Mouse (Mus musculus) megakaryocyte, embryonic 14.5 days (primary cell): ENCODE results near the gene 9930111J21Rik2. TPM values are rescaled to one million over a fixed set of nuclear protein-coding genes. Genes with fewer than 3 reads are reported as not detected.
"Not testable (repeated sequence)": the region's sequence is repeated elsewhere in the genome, so short reads cannot be mapped to it uniquely, and the experiment has no call there.

Experiments
- H3K27me3 ChIP-seq: replicated peaks from 2 replicates; pipeline ENCODE3; 2012; ENCODE audit warnings: inconsistent platforms
- H3K36me3 ChIP-seq: replicated peaks from 2 replicates; pipeline ENCODE3; 2012; ENCODE audit warnings: low read length, inconsistent platforms, mixed read lengths
- H3K4me1 ChIP-seq: 2 replicates; pipeline ENCODE4 v1.6.1; 2012; ENCODE audit warnings: inconsistent platforms
- H3K4me3 ChIP-seq: replicated peaks from 2 replicates; pipeline ENCODE3; 2012; ENCODE audit warnings: moderate library complexity, mild to moderate bottlenecking, inconsistent platforms
- H3K9me3 ChIP-seq: 2 replicates; pipeline ENCODE4 v1.6.1; 2012; ENCODE audit warnings: inconsistent platforms
- polyA plus RNA-seq: library from polyadenylated mRNA; stranded (reverse); fragments of >175 nt; gene quantifications from 2 replicates; pipeline ENCODE4 v1.2.3, GENCODE M21; 2012; ENCODE audit warnings: low replicate concordance; ENCODE audit not compliant: insufficient read depth

9930111J21Rik2 gene
- polyA plus RNA-seq, 1 experiment, result 0.57 TPM

GRCm38 (mm10) chr11:48991740-48992520, 59.1 kb downstream of the 9930111J21Rik2 start, which contains the start of gene Gm12185:
Gene Gm12185, minus strand, starts transcription at chr11:48992226.
- H3K4me3 ChIP-seq, H3K27me3 ChIP-seq, H3K9me3 ChIP-seq, H3K36me3 ChIP-seq: not testable (repeated sequence)
- peaks cover 36% of the 10 kb centered on the region for H3K4me1 ChIP-seq

DNA sequence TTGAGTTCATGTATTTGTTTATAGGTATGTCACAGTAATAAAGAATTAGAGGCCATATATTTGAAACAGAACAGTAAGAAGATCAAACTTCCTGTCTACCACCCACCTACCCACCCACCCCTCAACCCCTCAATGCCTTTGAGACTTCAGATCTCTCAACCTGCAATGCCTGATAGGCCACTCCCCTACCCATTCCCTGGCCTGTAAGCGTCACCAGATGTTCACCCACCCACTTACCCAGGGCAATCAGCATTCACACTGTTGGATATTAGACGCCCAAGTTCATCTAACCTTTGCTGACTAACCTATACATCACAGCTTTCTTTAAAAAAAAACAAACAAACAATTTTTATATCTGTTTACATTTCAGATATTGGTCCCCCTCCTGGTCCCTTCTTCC, 61.1 kb downstream of the 9930111J21Rik2 start:
- not testable (repeated sequence) for H3K36me3 ChIP-seq, H3K27me3 ChIP-seq, H3K4me3 ChIP-seq, H3K9me3 ChIP-seq
- peaks cover 30% of the 10 kb centered on the region for H3K4me1 ChIP-seq

- not testable (repeated sequence) for H3K27me3 ChIP-seq, H3K4me3 ChIP-seq, H3K36me3 ChIP-seq, H3K9me3 ChIP-seq
- peaks cover 15% of the 10 kb centered on the region for H3K4me1 ChIP-seq
Observed at GRCm38 (mm10) chr11:48988219-48988618, 62.8 kb downstream of the 9930111J21Rik2 start.

DNA sequence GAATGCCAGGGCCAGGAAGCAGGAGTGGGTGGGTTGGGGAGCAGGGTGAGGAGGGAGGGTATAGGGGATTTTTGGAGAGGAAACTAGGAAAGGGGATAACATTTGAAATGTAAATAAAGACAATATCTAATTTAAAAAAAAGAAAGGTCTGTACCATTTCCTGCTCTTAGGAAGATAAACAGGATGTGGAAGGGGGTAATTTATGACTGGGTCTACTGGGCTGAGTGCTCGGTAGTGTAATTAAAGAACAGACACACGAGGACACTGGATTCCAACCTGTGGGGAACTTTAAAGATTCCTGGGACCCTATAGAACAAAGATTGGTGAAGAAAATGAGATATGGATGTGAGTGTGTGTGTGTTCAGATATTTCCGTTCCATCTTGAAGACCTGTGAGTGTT, 68.2 kb downstream of the 9930111J21Rik2 start:
- H3K4me1 ChIP-seq, H3K36me3 ChIP-seq, H3K4me3 ChIP-seq, H3K27me3 ChIP-seq, H3K9me3 ChIP-seq: not testable (repeated sequence)

GRCm38 (mm10) chr11:48980052-48980451, 71.0 kb downstream of the 9930111J21Rik2 start:
- not testable (repeated sequence) for H3K4me3 ChIP-seq, H3K27me3 ChIP-seq, H3K4me1 ChIP-seq, H3K36me3 ChIP-seq, H3K9me3 ChIP-seq

GRCm38 (mm10) chr11:48979251-48979650, 71.8 kb downstream of the 9930111J21Rik2 start, which contains the start of gene 9930111J21Rik1:
Gene 9930111J21Rik1, minus strand, starts transcription at chr11:48979398.
- not testable (repeated sequence) for H3K36me3 ChIP-seq, H3K4me1 ChIP-seq, H3K4me3 ChIP-seq, H3K27me3 ChIP-seq, H3K9me3 ChIP-seq

GRCm38 (mm10) chr11:48978240-48978939, 72.7 kb downstream of the 9930111J21Rik2 start, which contains the start of gene Olfr56:
Gene Olfr56, plus strand, starts transcription at chr11:48978889.
- not testable (repeated sequence) for H3K36me3 ChIP-seq, H3K4me3 ChIP-seq, H3K9me3 ChIP-seq, H3K4me1 ChIP-seq, H3K27me3 ChIP-seq

GRCm38 (mm10) chr11:48974686-48975085, 76.4 kb downstream of the 9930111J21Rik2 start:
- H3K4me1 ChIP-seq, H3K9me3 ChIP-seq, H3K36me3 ChIP-seq, H3K4me3 ChIP-seq, H3K27me3 ChIP-seq: not testable (repeated sequence)

Other genes with a start within 250 kb of the 9930111J21Rik2 start
- gene Trim41, start 233.9 kb downstream of the 9930111J21Rik2 start, polyA plus RNA-seq, result 18.6 and 56.2 TPM in 2 replicates
- gene Trim7, start 225.1 kb downstream of the 9930111J21Rik2 start, polyA plus RNA-seq, result 1.6 and 5.7 TPM in 2 replicates
- gene Gm12184, start 224.6 kb downstream of the 9930111J21Rik2 start, polyA plus RNA-seq, result 18.6 and 145 TPM in 2 replicates
- 5.0 TPM in 1 of 2 replicates, not detected in the other for gene Irgm1, start 179.6 kb downstream of the 9930111J21Rik2 start, polyA plus RNA-seq
- gene Gm5431, start 149.0 kb downstream of the 9930111J21Rik2 start, polyA plus RNA-seq, result 0.45 TPM in 1 of 2 replicates, not detected in the other
- gene Psme2b, start 105.1 kb downstream of the 9930111J21Rik2 start, polyA plus RNA-seq, result 3.0 TPM in 1 of 2 replicates, not detected in the other
- 0.21 TPM in 1 of 2 replicates, not detected in the other for gene Olfr56, start 72.4 kb downstream of the 9930111J21Rik2 start, polyA plus RNA-seq
- gene 9930111J21Rik1, start 71.8 kb downstream of the 9930111J21Rik2 start, polyA plus RNA-seq, result 0.18 TPM in 1 of 2 replicates, not detected in the other
- gene Gm12185, start 59.0 kb downstream of the 9930111J21Rik2 start, polyA plus RNA-seq, result not detected in 2 replicates
- gene Tgtp1, start 57.1 kb downstream of the 9930111J21Rik2 start, polyA plus RNA-seq, result 0.22 TPM in 1 of 2 replicates, not detected in the other
- gene Tgtp2, start 13.0 kb upstream of the 9930111J21Rik2 start, polyA plus RNA-seq, result 0.45 TPM in 1 of 2 replicates, not detected in the other
- 6.0 and 6.4 TPM in 2 replicates for gene Ifi47, start 25.3 kb upstream of the 9930111J21Rik2 start, polyA plus RNA-seq
- not detected in 2 replicates for gene Olfr1396, start 63.6 kb upstream of the 9930111J21Rik2 start, polyA plus RNA-seq
- gene Olfr1395, start 91.0 kb upstream of the 9930111J21Rik2 start, polyA plus RNA-seq, result not detected in 2 replicates
- gene Olfr1394, start 103.1 kb upstream of the 9930111J21Rik2 start, polyA plus RNA-seq, result not detected in 2 replicates
- 7.0 and 7.1 TPM in 2 replicates for gene Btnl9, start 135.9 kb upstream of the 9930111J21Rik2 start, polyA plus RNA-seq
- 1.5 TPM in 1 of 2 replicates, not detected in the other for gene Zfp62, start 152.1 kb upstream of the 9930111J21Rik2 start, polyA plus RNA-seq
- 64.1 and 65.8 TPM in 2 replicates for gene Mgat1, start 192.9 kb upstream of the 9930111J21Rik2 start, polyA plus RNA-seq
- not detected in 2 replicates for gene Olfr1393, start 227.1 kb upstream of the 9930111J21Rik2 start, polyA plus RNA-seq
- not detected in 2 replicates for gene Olfr1392, start 234.0 kb upstream of the 9930111J21Rik2 start, polyA plus RNA-seq